Mouse (Mus musculus) stomach, postnatal 0 days (tissue): Measurements from ENCODE around the gene Tmco4.
"Not testable (repeated sequence)": the region's sequence is repeated elsewhere in the genome, so short reads cannot be mapped to it uniquely, and the experiment has no call there.

Experiments
- CTCF ChIP-seq: IDR thresholded peaks from 2 replicates; pipeline ENCODE4 v1.5.1; 2016; ENCODE audit warnings: antibody characterized with exemption, low read depth, mild to moderate bottlenecking, moderate library complexity
- EP300 ChIP-seq: optimal IDR thresholded peaks from 2 replicates; pipeline ENCODE3; 2016; ENCODE audit warnings: antibody characterized with exemption

- not testable (repeated sequence) for TF ChIP-seq EP300, CTCF
These were observed 1.9 kb downstream of the Tmco4 start for GRCm38 (mm10) chr4:138974540-138974939.
